Mouse (Mus musculus) cerebellum, adult 2 months (tissue): ENCODE data around the gene Gng12.

Experiments
- CTCF ChIP-seq: fragments of 200-500 bp; IDR thresholded peaks from 2 replicates; pipeline ENCODE4 v1.5.1; 2011; ENCODE audit warnings: low read depth, mild to moderate bottlenecking, control low read depth, low read length, moderate library complexity, borderline replicate concordance; ENCODE audit not compliant: insufficient read depth
- POLR2A ChIP-seq: fragments of 200-500 bp; IDR thresholded peaks from 2 replicates; pipeline ENCODE4 v1.6.1; 2011; ENCODE audit warnings: low read length, control low read depth, borderline replicate concordance; ENCODE audit not compliant: insufficient read depth

DNA sequence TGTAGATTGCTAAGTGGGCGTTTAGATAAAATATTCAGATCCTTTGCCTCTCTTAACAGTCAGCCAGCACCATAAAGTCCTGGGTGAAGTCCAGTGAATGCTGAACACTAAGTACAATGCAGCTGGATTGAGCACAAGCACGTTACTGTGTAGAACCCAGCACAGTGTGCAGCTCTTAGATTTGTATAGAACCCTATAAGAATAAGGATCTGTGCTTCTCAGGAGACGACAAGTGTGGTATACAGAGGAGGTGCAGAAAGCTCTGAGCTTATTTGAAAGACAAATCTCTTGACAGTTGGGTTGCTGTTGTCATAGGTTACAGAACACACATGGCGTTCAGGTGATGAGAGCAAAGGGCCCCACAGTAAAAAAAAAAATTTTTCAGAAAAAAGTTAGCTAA, 1.8 kb downstream of the Gng12 start:
- TF ChIP-seq CTCF (no peak), POLR2A (no peak)
